Mouse (Mus musculus) forebrain, embryonic 12.5 days (tissue): ENCODE results near the gene Mybpc1. TPM values are rescaled to one million over a fixed set of nuclear protein-coding genes. Genes with fewer than 3 reads are reported as not detected.
"Not testable (repeated sequence)": the region's sequence is repeated elsewhere in the genome, so short reads cannot be mapped to it uniquely, and the experiment has no call there.

Experiments
- ATAC-seq: fragments of 200-750 bp; cut with Nextera tagmentation; 2 replicates; pipeline ENCODE4 v1.8.0; 2017; ENCODE audit warnings: moderate TSS enrichment; ENCODE audit not compliant: low FRiP score
- H3K27ac ChIP-seq: fragments of 300-500 bp; sonication (generic); 2 replicates; pipeline ENCODE4 v1.5.1; 2016; ENCODE audit warnings: mild to moderate bottlenecking
- H3K27me3 ChIP-seq: fragments of 300-500 bp; sonication (generic); 2 replicates; pipeline ENCODE4 v1.6.1; 2016; ENCODE audit warnings: mild to moderate bottlenecking
- H3K36me3 ChIP-seq: fragments of 300-500 bp; sonication (generic); replicated peaks from 2 replicates; pipeline ENCODE4 v1.6.1; 2016; ENCODE audit warnings: mild to moderate bottlenecking
- H3K4me1 ChIP-seq: fragments of 300-500 bp; sonication (generic); 2 replicates; pipeline ENCODE4 v1.6.1; 2016
- H3K4me2 ChIP-seq: fragments of 300-500 bp; sonication (generic); 2 replicates; pipeline ENCODE4 v1.6.1; 2016; ENCODE audit warnings: mild to moderate bottlenecking, moderate library complexity
- H3K4me3 ChIP-seq: fragments of 300-500 bp; sonication (generic); replicated peaks from 2 replicates; pipeline ENCODE4 v1.5.1; 2016; ENCODE audit warnings: mild to moderate bottlenecking
- H3K9ac ChIP-seq: fragments of 300-500 bp; sonication (generic); 2 replicates; pipeline ENCODE4 v1.6.1; 2016; ENCODE audit warnings: mild to moderate bottlenecking
- H3K9me3 ChIP-seq: fragments of 300-500 bp; sonication (generic); 2 replicates; pipeline ENCODE4 v1.6.1; 2016
- whole genome bisulfite sequencing: fragments of 180-500 bp; shearing (Covaris S2); methylation state at CpG from one replicate; pipeline ENCODE4 v1.1.7; 2016; 5-methylcytosine and 5-hydroxymethylcytosine counted together
- polyA plus RNA-seq: library from polyadenylated mRNA; unstranded; fragments of >200 nt; fragmentation: Nextera tagmentation; extraction: Ambion mirVana; gene quantifications from 2 replicates; pipeline ENCODE4 v1.2.1, GENCODE M21; 2016

The Mybpc1 gene
- polyA plus RNA-seq, 1 experiment from 2014 or later = 0.78 TPM

DNA sequence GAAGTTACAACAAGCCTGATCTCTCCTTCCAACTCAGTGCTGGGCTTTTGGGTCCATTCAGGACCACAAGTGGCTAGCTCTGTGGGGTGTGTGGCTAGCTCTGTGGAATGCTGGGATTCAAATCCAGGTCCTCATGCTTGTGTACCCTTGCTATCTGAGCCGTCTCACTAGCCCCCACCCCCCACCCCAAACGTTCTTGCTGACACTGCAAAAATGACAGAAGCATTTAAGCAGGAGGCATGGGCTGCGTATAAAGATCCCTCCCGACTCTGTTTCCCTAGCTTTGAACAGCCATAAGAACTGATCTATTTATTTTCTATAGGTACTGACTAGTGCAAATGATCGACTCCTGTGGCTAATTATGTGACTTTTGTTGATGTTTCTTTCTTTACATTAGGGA, 74.3 kb downstream of the Mybpc1 start:
- Histone ChIP-seq H3K9me3 (no peaks in the 10 kb centered on the region), H3K4me3 (no peak overlapping the region), H3K27me3 (no peaks in the 10 kb centered on the region), H3K4me1 (no peaks in the 10 kb centered on the region), H3K9ac (no peak overlapping the region), H3K27ac (no peak overlapping the region), H3K36me3 (no peaks in the 10 kb centered on the region), H3K4me2 (no peak overlapping the region)
- no peak for ATAC-seq
- 73% methylated on average over 5 of the region's 5 CpGs for whole genome bisulfite sequencing

GRCm38 (mm10) chr10:88524016-88524415, 80.9 kb downstream of the Mybpc1 start:
- H3K27me3 ChIP-seq = no peaks in the 10 kb centered on the region

DNA sequence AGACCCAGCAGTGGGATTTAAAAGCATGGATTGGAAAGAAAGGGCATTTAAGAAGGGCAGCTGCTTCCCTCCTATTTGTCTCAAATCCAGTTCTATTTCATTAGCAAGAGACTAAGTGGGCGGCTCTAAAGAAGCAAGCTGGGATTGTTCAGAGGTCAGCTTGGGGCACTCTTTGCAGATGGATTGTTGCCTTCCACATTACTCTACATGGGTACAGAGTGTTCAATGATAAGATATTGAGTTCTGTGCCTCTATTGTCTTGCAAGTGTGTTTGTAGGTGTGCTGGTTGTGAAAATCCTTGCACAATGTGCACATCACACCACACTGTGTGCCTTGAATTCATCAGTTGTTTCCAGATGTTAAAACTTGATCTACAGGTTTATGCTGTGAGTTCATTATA, 81.7 kb downstream of the Mybpc1 start:
- WGBS = 70% methylated on average over 1 of the region's 1 CpGs
- Histone ChIP-seq H3K4me2 (no peak overlapping the region), H3K4me1 (no peaks in the 10 kb centered on the region), H3K27me3 (no peaks in the 10 kb centered on the region), H3K4me3 (no peak overlapping the region), H3K9ac (no peak overlapping the region), H3K9me3 (no peaks in the 10 kb centered on the region), H3K27ac (no peak overlapping the region), H3K36me3 (no peaks in the 10 kb centered on the region)
- no peak for ATAC-seq

More at GRCm38 (mm10) chr10:88524016-88524415, 80.9 kb downstream of the Mybpc1 start:
- Histone ChIP-seq H3K9ac (no peak overlapping the region), H3K36me3 (no peaks in the 10 kb centered on the region), H3K4me2 (no peak overlapping the region), H3K27ac (no peak overlapping the region), H3K4me3 (no peak overlapping the region), H3K4me1 (no peaks in the 10 kb centered on the region), H3K9me3 (no peaks in the 10 kb centered on the region)
- no peak for ATAC-seq
- 88% methylated on average over 2 of the region's 2 CpGs for WGBS

DNA sequence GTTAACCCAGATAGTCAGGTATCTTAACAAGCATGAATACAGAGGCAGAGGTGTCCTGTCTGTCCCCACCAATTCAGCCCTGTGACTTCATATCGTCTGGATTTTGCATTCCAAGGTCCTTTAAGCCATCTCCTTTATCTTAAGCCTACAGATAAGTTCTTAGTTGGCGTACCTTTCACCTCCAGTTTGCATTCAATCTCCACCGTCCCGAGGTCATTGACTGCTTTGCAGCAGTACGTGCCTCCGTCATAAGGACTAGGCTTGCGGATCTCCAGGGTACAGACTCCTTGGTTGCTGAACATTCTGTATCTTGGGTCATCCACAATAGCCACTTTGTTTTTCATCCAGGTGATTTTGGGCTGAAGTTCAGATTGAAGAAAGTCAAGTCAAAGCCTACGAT, 82.2 kb downstream of the Mybpc1 start:
- WGBS = 87% methylated on average over 8 of the region's 8 CpGs
- Histone ChIP-seq H3K9ac (no peak overlapping the region), H3K9me3 (no peaks in the 10 kb centered on the region), H3K4me3 (no peak overlapping the region), H3K27me3 (no peaks in the 10 kb centered on the region), H3K27ac (no peak overlapping the region), H3K4me1 (no peaks in the 10 kb centered on the region), H3K36me3 (no peaks in the 10 kb centered on the region), H3K4me2 (no peak overlapping the region)
- ATAC-seq = no peak

GRCm38 (mm10) chr10:88515049-88515448, 89.9 kb downstream of the Mybpc1 start:
- 92% methylated on average over 7 of the region's 7 CpGs for WGBS
- ATAC-seq, H3K4me3 ChIP-seq, H3K4me2 ChIP-seq, H3K27me3 ChIP-seq, H3K4me1 ChIP-seq, H3K27ac ChIP-seq, H3K9ac ChIP-seq, H3K9me3 ChIP-seq, H3K36me3 ChIP-seq: not testable (repeated sequence)

DNA sequence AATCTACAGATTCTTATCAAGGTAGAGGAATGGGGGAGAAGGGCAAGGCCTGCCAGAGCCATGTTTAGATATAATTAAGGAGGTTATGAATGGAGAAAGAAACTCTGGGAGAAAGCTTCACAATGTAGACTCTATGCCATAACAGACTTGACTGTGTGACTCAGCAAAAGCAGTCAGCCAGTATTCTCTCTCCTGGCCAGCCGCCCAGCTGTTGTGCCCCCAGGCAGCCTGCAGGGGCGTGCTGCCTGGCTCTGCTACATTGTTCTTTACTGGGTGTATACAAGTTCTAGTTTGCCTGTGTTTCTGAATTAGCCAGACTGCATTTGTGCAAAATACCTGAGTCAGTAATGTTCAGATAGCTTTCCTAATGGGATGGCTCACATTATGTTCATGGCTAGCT, 90.5 kb downstream of the Mybpc1 start:
- 34% methylated on average over 2 of the region's 2 CpGs for WGBS
- Histone ChIP-seq H3K27ac (no peak overlapping the region), H3K9ac (no peak overlapping the region), H3K4me3 (no peak overlapping the region), H3K4me1 (no peaks in the 10 kb centered on the region), H3K4me2 (no peak overlapping the region), H3K9me3 (no peaks in the 10 kb centered on the region), H3K36me3 (no peaks in the 10 kb centered on the region), H3K27me3 (no peaks in the 10 kb centered on the region)
- no peak for ATAC-seq

- Histone ChIP-seq H3K27me3 (no peaks in the 10 kb centered on the region), H3K4me3 (no peak overlapping the region), H3K9ac (no peak overlapping the region), H3K27ac (no peak overlapping the region), H3K4me2 (no peak overlapping the region), H3K4me1 (no peaks in the 10 kb centered on the region), H3K36me3 (no peaks in the 10 kb centered on the region), H3K9me3 (no peaks in the 10 kb centered on the region)
- no peak for ATAC-seq
- WGBS = 69% methylated on average over 8 of the region's 8 CpGs
Measured at GRCm38 (mm10) chr10:88513574-88514135, 91.3 kb downstream of the Mybpc1 start.

GRCm38 (mm10) chr10:88511355-88511754, 93.6 kb downstream of the Mybpc1 start:
- H3K4me1 ChIP-seq = no peaks in the 10 kb centered on the region
- H3K4me2 ChIP-seq = no peak overlapping the region
- no peak overlapping the region for H3K27ac ChIP-seq
- no peak overlapping the region for H3K4me3 ChIP-seq
- no peak for ATAC-seq
- H3K27me3 ChIP-seq = no peaks in the 10 kb centered on the region
- H3K36me3 ChIP-seq = no peaks in the 10 kb centered on the region
- H3K9me3 ChIP-seq = no peaks in the 10 kb centered on the region
- 90% methylated on average over 9 of the region's 9 CpGs for WGBS
- H3K9ac ChIP-seq = no peak overlapping the region

- H3K4me3 ChIP-seq = no peak overlapping the region
- no peak for ATAC-seq
- H3K27me3 ChIP-seq = no peaks in the 10 kb centered on the region
- WGBS = 77% methylated on average over 12 of the region's 12 CpGs
- no peak overlapping the region for H3K4me2 ChIP-seq
- no peak overlapping the region for H3K9ac ChIP-seq
- H3K36me3 ChIP-seq = no peaks in the 10 kb centered on the region
- no peak overlapping the region for H3K27ac ChIP-seq
- no peaks in the 10 kb centered on the region for H3K9me3 ChIP-seq
- no peaks in the 10 kb centered on the region for H3K4me1 ChIP-seq
Measured at GRCm38 (mm10) chr10:88510503-88511271, 94.3 kb downstream of the Mybpc1 start.

- Histone ChIP-seq H3K36me3 (no peaks in the 10 kb centered on the region), H3K4me3 (no peak overlapping the region), H3K4me2 (no peak overlapping the region), H3K9me3 (no peaks in the 10 kb centered on the region), H3K9ac (no peak overlapping the region), H3K27ac (no peak overlapping the region), H3K27me3 (no peaks in the 10 kb centered on the region), H3K4me1 (peaks cover 5% of the 10 kb centered on the region; the same call in 1 of the 2 replicates)
- ATAC-seq = no peak
- WGBS = 86% methylated on average over 7 of the region's 7 CpGs
Measured at GRCm38 (mm10) chr10:88507691-88508143, 97.2 kb downstream of the Mybpc1 start.

GRCm38 (mm10) chr10:88505256-88505655, 99.7 kb downstream of the Mybpc1 start:
- no peaks in the 10 kb centered on the region for H3K27me3 ChIP-seq
- no peak overlapping the region for H3K4me3 ChIP-seq
- H3K27ac ChIP-seq = no peak overlapping the region
- ATAC-seq = no peak
- WGBS = 55% methylated on average over 5 of the region's 5 CpGs
- H3K36me3 ChIP-seq = no peaks in the 10 kb centered on the region
- H3K9ac ChIP-seq = no peak overlapping the region
- no peaks in the 10 kb centered on the region for H3K9me3 ChIP-seq
- peaks cover 15% of the 10 kb centered on the region for H3K4me1 ChIP-seq
- H3K4me2 ChIP-seq = no peak overlapping the region

DNA sequence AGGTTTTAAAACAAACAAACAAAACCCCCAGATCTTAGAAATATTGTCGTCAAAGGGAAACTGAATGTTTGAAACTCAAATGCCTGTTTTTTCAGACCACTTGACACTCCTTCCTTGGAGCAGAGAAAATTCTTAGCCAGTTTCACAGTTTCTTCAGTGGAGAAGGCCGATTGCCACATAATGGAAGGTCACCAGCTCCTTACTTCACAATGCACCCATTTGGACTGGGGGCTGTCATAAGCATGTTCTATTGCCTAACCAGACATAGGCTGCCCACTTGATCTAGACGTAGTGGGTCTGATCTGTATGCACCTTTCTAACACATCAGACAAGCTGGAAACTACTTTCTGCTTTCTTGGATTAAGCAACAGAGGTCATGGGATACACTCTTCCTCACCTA, 100.5 kb downstream of the Mybpc1 start:
- no peak overlapping the region for H3K9ac ChIP-seq
- no peak overlapping the region for H3K27ac ChIP-seq
- no peak for ATAC-seq
- no peaks in the 10 kb centered on the region for H3K36me3 ChIP-seq
- H3K9me3 ChIP-seq = no peaks in the 10 kb centered on the region
- H3K4me3 ChIP-seq = no peak overlapping the region
- H3K4me1 ChIP-seq = peaks cover 15% of the 10 kb centered on the region
- peak overlapping the region; percentile 70 for H3K4me2 ChIP-seq
- 43% methylated on average over 3 of the region's 3 CpGs for WGBS
- H3K27me3 ChIP-seq = no peaks in the 10 kb centered on the region
